Mouse (Mus musculus): ENCODE results near the gene Dpp9.

Dpp9 gene

GRCm38 (mm10) chr17:56183658-56184103, 35.0 kb downstream of the Dpp9 start, which contains the start of gene Mydgf:
TSS of gene Mydgf (minus strand) at chr17:56183920.
- in situ Hi-C loops (cut with MboI, MseI): no loop called here

- in situ Hi-C loops (cut with MboI, MseI): no loop called here
Measured at GRCm38 (mm10) chr17:56182975-56183657, 35.6 kb downstream of the Dpp9 start.

GRCm38 (mm10) chr17:56175416-56175815, 43.3 kb downstream of the Dpp9 start:
- in situ Hi-C loops (cut with MboI, MseI): no loop called here

DNA sequence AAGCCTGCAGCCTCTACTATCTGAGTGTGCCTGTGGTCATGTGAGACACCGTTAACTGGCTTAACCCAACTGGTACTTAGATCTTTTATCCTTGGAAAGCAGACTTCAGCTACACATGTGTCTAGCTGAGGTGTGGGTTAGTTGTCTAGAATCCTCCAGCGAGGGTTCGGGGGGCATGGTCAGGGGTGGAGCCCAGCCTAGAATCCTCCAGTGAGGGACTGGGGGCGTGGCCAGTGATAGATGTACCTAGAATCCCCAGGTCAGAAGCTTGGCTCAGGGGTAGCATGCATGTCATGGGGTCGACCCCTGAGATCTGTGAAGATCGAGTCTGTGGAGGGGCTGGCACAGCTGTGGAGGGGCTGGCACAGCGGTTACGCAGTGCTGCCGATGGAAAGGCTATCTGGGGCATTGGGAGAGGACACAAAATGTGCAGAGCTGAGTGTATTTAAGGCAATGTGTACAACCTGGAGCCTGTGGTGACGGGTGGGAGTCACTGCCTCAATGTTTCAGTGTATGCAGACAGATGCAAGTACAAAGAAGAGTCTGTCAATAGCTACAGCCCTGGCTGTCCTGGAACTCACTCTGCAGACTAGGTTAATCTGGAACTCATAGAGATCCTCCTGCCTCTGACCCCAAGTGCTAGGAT, 45.2 kb downstream of the Dpp9 start:
- in situ Hi-C loops (cut with MboI, MseI): no loop called here

DNA sequence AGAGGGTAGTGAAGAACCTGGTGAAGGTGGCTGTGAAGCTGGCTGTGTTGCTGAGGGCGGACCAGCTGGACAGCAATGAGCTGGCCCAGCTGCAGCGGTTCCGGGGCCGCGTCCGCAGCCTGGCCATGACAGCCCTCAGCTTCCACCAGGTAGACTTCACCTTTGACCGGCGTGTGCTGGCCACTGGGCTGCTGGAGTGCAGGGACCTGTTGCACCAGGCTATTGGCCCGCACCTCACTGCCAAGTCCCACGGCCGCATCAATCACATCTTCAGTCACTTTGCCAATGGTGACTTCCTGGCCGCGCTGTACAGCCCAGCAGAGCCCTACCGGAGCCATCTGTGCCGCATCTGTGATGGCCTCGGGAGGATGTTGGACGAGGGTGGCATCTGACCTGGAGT, 46.8 kb downstream of the Dpp9 start:
- in situ Hi-C loops (cut with MboI, MseI): no loop called here

- in situ Hi-C loops (cut with MboI, MseI): no loop called here
Measured at GRCm38 (mm10) chr17:56171456-56171855, 47.2 kb downstream of the Dpp9 start.

- in situ Hi-C loops (cut with MboI, MseI): no loop called here
Measured at GRCm38 (mm10) chr17:56170636-56171035, 48.1 kb downstream of the Dpp9 start.

DNA sequence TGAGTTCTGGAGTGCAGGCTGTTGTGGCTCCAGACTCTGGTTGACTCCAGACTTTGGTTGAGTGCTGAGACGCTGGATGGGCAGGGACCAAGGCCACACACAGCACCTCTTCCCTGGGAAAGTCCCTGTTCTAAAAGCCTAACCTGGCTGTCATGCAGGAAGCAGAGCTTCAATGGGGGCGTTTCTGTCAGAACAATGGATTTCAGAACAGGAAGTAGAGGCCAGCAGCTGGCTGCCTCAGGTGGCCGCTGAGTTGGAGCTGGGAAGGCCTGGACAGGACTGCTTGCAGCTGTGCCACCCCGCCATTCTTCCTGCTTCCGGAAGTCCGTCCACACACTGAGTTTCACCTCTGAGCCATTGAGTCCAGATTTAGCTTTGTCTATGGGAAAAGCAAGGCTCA, 48.9 kb downstream of the Dpp9 start:
- in situ Hi-C loops (cut with MboI, MseI): no loop called here

DNA sequence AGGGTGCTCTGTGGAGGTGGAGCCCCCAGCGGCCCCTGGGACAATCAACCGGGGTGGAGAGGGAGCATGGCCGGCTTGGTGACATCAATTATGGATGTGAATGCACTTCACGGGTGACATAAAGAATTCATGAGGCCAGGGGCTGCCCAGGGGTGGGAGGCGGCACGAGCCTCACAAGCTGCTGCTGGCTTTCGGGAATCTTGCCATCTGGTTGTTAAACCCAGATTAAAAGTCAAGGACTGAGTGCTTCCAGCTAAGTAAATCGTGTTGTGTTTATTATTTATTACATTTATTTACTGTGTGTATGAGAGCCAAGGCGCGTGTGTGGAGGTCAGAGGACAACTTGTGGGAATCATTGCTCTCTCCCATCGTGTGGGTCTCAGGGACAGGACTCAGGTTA, 53.0 kb downstream of the Dpp9 start:
- in situ Hi-C loops (cut with MboI, MseI): no loop called here

- in situ Hi-C loops (cut with MboI, MseI): no loop called here
Measured at GRCm38 (mm10) chr17:56164510-56164909, 54.2 kb downstream of the Dpp9 start.

DNA sequence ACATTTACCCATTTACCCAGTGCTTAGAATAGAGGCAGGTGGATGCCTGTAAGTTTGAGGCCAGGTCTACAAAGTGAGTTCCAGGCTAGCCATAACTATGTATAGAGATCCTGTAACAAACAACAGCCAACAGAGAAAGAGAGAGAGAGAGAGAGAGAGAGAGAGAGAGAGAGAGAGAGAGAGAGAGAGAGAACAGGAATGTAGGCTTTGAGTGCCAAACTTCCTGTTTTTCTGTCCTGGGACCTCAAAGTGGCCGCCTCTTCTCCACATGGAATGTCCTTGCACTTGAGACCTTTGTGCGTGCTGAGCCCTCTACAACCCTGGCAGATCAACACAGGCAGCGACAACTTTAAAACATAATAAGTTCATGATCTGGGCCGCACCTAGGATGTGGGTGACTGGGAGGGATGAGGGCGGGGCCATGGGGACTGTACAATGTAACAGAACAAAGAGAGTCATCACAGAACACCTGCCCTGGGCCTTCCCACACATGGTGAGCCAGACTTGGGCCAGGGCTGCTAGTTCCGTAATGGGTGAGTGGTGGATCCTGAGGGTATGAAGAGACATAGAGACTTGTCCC, 55.1 kb downstream of the Dpp9 start:
- in situ Hi-C loops (cut with MboI, MseI): no loop called here

DNA sequence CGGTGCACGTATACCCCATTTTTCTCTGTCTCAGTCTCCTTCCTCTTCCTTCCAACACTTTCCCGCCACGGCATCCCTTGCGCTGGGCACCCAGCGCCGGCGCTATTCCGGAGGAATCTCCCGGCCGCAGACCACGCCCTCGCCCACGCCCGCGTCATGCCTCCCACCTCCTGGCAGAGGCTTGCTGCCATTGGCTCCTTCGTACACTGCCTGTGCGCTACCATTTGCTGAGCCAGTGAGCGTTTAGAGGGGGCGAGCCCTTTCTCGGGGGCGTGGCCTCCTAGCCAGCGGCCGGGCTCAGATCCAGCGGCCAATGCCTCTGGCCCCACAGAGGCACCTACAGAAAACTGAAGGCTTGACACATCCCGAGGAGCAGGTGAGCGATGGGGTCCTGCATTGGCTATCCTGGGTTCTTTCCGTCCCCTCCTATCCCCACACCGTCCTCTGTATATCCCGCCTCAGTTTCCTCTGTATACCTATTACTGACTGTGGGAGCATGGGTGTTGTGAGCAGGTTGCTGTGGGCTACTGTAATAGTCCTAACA, 56.4 kb downstream of the Dpp9 start, which contains the start of gene Tnfaip8l1:
Tnfaip8l1 (plus strand) TSS at position 247 of the 544 bp plus-strand sequence.
- in situ Hi-C loops (cut with MboI, MseI): no loop called here

DNA sequence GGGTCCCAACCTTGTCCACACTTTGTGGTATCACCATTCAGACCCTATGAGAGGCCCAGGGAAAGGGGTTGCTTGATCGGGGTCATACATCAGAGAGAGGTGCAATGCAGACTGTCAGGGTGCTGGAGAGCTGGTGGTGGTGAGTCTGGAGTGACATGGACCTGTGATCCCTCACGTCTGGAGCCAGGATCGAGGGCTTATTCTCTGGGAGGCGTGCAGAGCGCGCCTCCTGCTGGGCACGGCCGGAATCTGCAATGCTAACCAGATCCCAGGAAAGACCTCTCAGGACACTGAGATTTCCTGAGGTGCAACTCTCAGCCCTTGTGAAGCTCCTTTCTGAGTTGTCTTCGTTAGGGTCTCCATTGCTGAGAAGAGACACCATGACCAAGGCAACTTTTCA, 59.0 kb downstream of the Dpp9 start:
- in situ Hi-C loops (cut with MboI, MseI): no loop called here

- in situ Hi-C loops (cut with MboI, MseI): no loop called here
Measured at GRCm38 (mm10) chr17:56153643-56154042, 65.1 kb downstream of the Dpp9 start.

DNA sequence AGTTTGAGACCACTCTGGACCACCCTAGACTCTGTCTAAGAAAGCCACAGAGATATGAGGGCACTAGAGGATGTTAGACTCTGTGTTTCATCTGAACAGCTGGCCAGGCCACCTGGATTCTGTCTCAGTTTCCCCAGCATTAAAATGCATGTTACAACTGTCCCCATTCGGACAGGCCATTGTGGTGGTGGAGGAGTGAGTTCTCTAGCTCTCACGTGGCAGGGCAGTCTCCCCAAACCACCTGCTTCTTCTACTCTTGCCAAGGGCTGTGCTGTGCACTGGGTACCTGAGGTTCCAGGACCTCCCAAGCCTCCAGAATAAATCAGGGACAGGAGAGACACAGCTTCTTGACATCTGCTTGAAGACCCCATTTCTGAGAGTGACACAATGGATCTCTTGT, 68.8 kb downstream of the Dpp9 start:
- in situ Hi-C loops (cut with MboI, MseI): no loop called here

- in situ Hi-C loops (cut with MboI, MseI): no loop called here
Measured at GRCm38 (mm10) chr17:56148790-56149618, 69.7 kb downstream of the Dpp9 start.

- in situ Hi-C loops (cut with MboI, MseI): no loop called here
Measured at GRCm38 (mm10) chr17:56148280-56148679, 70.4 kb downstream of the Dpp9 start.

DNA sequence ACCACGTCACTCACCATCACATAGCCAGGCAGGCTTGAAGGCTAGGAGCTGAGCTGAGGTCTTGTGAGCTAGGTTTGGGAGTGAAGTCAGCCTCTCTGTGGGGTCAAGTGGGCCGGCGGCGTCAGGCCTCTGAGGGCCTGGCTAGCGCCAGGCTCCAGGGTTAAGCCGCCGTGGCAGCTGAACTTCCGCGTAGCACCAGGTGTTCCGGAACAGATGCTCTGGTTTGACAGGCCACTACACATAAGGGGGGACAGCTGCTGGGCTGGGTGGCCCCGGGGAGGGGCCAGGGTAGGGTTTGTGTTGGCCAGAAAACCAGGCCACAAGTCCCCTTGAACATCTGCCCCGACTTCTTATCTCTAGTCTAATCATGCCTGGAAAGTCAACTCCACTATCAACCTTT, 71.3 kb downstream of the Dpp9 start:
- in situ Hi-C loops (cut with MboI, MseI): no loop called here

GRCm38 (mm10) chr17:56146131-56146530, 72.6 kb downstream of the Dpp9 start:
- in situ Hi-C loops (cut with MboI, MseI): no loop called here

GRCm38 (mm10) chr17:56144546-56144945, 74.2 kb downstream of the Dpp9 start:
- in situ Hi-C loops (cut with MboI, MseI): no loop called here

DNA sequence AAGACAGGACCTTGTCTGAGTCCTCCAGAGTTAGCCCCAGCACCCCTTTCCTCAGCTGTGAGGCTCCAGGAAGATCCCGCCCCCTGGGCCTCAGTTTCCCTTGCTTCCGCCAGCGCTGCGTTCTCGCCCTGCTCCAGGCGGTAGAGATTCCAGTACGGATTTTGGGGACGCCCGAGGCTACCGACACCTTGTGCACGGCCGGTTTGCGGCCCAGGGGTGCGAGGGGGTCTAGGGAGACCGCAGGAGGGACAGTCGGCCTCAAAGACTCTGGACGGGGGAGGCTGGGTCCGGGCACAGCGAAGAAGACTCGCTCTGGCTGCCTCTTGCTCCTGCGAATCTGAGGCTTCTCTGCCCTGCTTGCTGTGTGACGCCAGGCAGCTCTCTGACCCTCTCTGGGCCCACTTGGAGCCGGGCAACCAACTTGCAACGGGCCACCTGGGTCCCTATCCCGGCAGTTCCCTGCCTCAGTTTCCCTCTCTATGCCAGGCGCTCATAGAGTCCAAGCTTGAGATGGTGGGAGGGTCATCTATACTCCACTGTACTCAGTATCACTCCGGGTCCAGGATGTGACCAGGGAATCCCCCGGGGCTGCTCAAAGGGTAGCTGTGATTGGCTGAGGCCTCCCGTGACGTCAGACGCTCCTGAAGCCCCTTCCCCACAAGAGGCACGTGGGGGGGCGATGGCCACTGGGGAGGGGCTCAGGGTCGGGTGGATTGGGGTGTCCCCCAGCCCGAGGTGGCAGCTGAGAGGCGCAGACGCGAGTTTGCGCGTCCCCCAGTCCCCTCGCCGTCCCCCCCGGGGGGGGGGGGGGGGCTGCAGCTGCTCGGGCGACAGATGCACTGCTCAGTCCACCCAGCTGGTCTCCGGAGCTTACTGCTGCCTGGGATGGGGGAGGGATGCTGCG, 76.8 kb downstream of the Dpp9 start:
- in situ Hi-C loops (cut with MboI, MseI): no loop called here
